Mouse (Mus musculus) liver, embryonic 14.5 days (tissue): ENCODE data around the gene Cdkl1.

Experiments
- CTCF ChIP-seq: IDR thresholded peaks from 2 replicates; pipeline ENCODE4 v1.5.1; 2016; ENCODE audit warnings: antibody characterized with exemption, low read depth, control low read depth
- EP300 ChIP-seq: IDR thresholded peaks from 2 replicates; pipeline ENCODE4 v1.6.1; 2016; ENCODE audit warnings: antibody characterized with exemption, low read depth

DNA sequence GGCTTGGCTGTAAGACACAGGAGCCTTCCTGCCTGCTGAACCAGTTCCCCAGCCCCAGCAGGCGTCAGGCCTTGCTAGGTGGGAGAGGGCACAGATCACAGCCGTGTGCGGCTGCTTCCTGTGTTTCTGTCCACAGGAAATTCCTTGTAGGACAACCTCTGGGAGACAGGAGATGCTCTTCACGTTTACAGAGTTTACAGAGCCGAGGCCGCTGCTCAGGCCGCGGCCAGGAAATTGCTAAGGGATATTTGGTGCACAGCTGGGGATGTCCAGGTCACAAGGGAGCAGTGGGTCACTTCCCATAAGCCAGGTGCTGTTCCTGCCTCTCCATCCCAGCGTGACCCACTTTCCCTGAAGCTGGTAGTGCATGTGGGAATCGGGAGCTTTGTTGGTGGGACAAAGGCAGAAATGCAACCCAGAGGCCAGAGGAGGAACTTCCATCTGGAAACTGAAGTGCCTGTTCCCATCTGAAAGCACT is 39.2 kb downstream of the Cdkl1 start:
- TF ChIP-seq CTCF, result peak; percentile 26; the same call in 1 of the 2 replicates
- no peak for TF ChIP-seq EP300
